Mouse (Mus musculus): Measurements from ENCODE around the gene Amz1.

GRCm38 (mm10) chr5:140796051-140796450 is 72.1 kb downstream of the Amz1 start:
- no peak for TF ChIP-seq CTCF (IDR thresholded peaks at IDR 0.05; ENCODE audit: borderline replicate concordance, control insufficient read depth, extremely low read depth, insufficient read depth, low read length, poor library complexity)
- no peak for TF ChIP-seq POLR2A (IDR thresholded peaks at IDR 0.05; ENCODE audit: control insufficient read depth, extremely low read depth, insufficient read depth, low read length, poor library complexity)
